Mouse (Mus musculus) gastrocnemius, adult 2 months (tissue): ENCODE data around the gene Sox15. TPM values are rescaled to one million over a fixed set of nuclear protein-coding genes. Genes with fewer than 3 reads are reported as not detected.

ENCODE experiments used
- DNase-seq: peaks from one replicate; pipeline ENCODE4 v3.0.0; 2022
- H3K27ac ChIP-seq: fragments of 200-600 bp; 2 replicates; pipeline ENCODE4 v1.8.1; 2022; ENCODE audit warnings: mild to moderate bottlenecking
- H3K4me3 ChIP-seq: fragments of 200-600 bp; 2 replicates; pipeline ENCODE4 v1.8.1; 2022; ENCODE audit warnings: mild to moderate bottlenecking, moderate library complexity
- CTCF ChIP-seq: fragments of 200-600 bp; IDR thresholded peaks from 2 replicates; pipeline ENCODE4 v1.8.1; 2022; ENCODE audit warnings: antibody characterized with exemption, mild to moderate bottlenecking, moderate library complexity
- intact Hi-C: fragments of 180-260 bp; cut with DNase I; formaldehyde crosslinking; loops from one replicate; pipeline ENCODE4 v1.15.1; 2025
- total RNA-seq, 2 experiments: library from RNA; stranded (reverse); gene quantifications; 2 replicates each; pipeline ENCODE4 v1.2.3; 2021

The Sox15 gene
- total RNA-seq, 2 experiments from 2014 or later, result not detected

GRCm38 (mm10) chr11:69684936-69685335, 29.8 kb downstream of the Sox15 start:
- Histone ChIP-seq H3K27ac (peak overlapping the region; percentile 99), H3K4me3 (peak overlapping the region; percentile 72)
- no peak for DNase-seq
- TF ChIP-seq CTCF, result no peak
- intact Hi-C loops, result loop anchor here (2.0 to 5.0 kb wide), 3 partner anchors 22 to 192 kb away; partner anchors contain the start of genes Fgf11 and Tmem95

- TF ChIP-seq CTCF, result no peak
- intact Hi-C loops, result loop anchor here (2.0 kb wide), 1 partner anchor 21 kb away; no protein-coding TSS in a partner anchor
- Histone ChIP-seq H3K4me3 (peak within 1 kb of the TSS; percentile 72), H3K27ac (peak within 1 kb of the TSS; percentile 99)
- peak; percentile 86 for DNase-seq
Measured at GRCm38 (mm10) chr11:69685526-69686148, 30.5 kb downstream of the Sox15 start, which contains the start of gene Tnfsf13. TSS of gene Tnfsf13 (minus strand) at chr11:69685784.

GRCm38 (mm10) chr11:69686377-69686776, 31.3 kb downstream of the Sox15 start:
- intact Hi-C loops, result no loop called here
- DNase-seq, result peak; percentile 90
- Histone ChIP-seq H3K4me3 (peak overlapping the region; percentile 72), H3K27ac (peak overlapping the region; percentile 99)
- TF ChIP-seq CTCF, result no peak

GRCm38 (mm10) chr11:69687061-69687460, 31.9 kb downstream of the Sox15 start:
- no peak for DNase-seq
- peak overlapping the region; percentile 99 for H3K27ac ChIP-seq
- peak overlapping the region; percentile 72 for H3K4me3 ChIP-seq
- no peak for TF ChIP-seq CTCF
- intact Hi-C loops, result no loop called here

GRCm38 (mm10) chr11:69689891-69690290, 34.8 kb downstream of the Sox15 start:
- TF ChIP-seq CTCF, result no peak
- Histone ChIP-seq H3K27ac (peak overlapping the region; percentile 51), H3K4me3 (no peak overlapping the region)
- intact Hi-C loops, result no loop called here
- DNase-seq, result no peak

GRCm38 (mm10) chr11:69692196-69692811, 37.2 kb downstream of the Sox15 start:
- peak overlapping the region; percentile 15 for H3K4me3 ChIP-seq
- peak overlapping the region; percentile 94; the same call in 1 of the 2 replicates for H3K27ac ChIP-seq
- DNase-seq, result no peak
- no peak for TF ChIP-seq CTCF
- intact Hi-C loops, result no loop called here

GRCm38 (mm10) chr11:69692863-69693262, 37.7 kb downstream of the Sox15 start:
- TF ChIP-seq CTCF, result no peak
- peak overlapping the region; percentile 94; the same call in 1 of the 2 replicates for H3K27ac ChIP-seq
- no peak for DNase-seq
- intact Hi-C loops, result no loop called here
- peak overlapping the region; percentile 15 for H3K4me3 ChIP-seq

- peak; percentile 40 for DNase-seq
- peak overlapping the region; percentile 86 for H3K4me3 ChIP-seq
- no peak for TF ChIP-seq CTCF
- H3K27ac ChIP-seq, result peak overlapping the region; percentile 94
- intact Hi-C loops, result no loop called here
Measured at GRCm38 (mm10) chr11:69693421-69693965, 38.4 kb downstream of the Sox15 start.

GRCm38 (mm10) chr11:69695046-69695360, 39.9 kb downstream of the Sox15 start:
- intact Hi-C loops, result no loop called here
- TF ChIP-seq CTCF, result no peak
- Histone ChIP-seq H3K4me3 (peak overlapping the region; percentile 86), H3K27ac (peak overlapping the region; percentile 94)
- no peak for DNase-seq

- H3K27ac ChIP-seq, result peak within 1 kb of the TSS; percentile 94
- TF ChIP-seq CTCF, result peak; percentile 42
- H3K4me3 ChIP-seq, result peak within 1 kb of the TSS; percentile 86
- intact Hi-C loops, result no loop called here
- DNase-seq, result peak; percentile 88
Measured at GRCm38 (mm10) chr11:69695361-69696181, 40.5 kb downstream of the Sox15 start, which contains the start of the genes Tnfsf12 and Tnfsfm13. TSS of gene Tnfsf12 (minus strand) at chr11:69695849. TSS of gene Tnfsfm13 (minus strand) at chr11:69696098.

- no peak for TF ChIP-seq CTCF
- intact Hi-C loops, result no loop called here
- Histone ChIP-seq H3K4me3 (no peak overlapping the region), H3K27ac (no peak overlapping the region)
- no peak for DNase-seq
Measured at GRCm38 (mm10) chr11:69697396-69697795, 42.3 kb downstream of the Sox15 start.

- no peak overlapping the region for H3K4me3 ChIP-seq
- no peak overlapping the region for H3K27ac ChIP-seq
- intact Hi-C loops, result no loop called here
- peak; percentile 22; the same call in 1 of the 2 replicates for TF ChIP-seq CTCF
- no peak for DNase-seq
Measured at GRCm38 (mm10) chr11:69698574-69698973, 43.5 kb downstream of the Sox15 start.
